In genomic region chr12:45187149-45187548, GRCm38 (mm10) we compare ENCODE assay signal across 9 mouse cellular contexts.
A peak's percentile ranks its signal among the peaks of the same experiment; 100 is the strongest.
DNase-seq lines count a peak whose midpoint lies in the region; ATAC-seq and TF ChIP-seq lines count a peak whose summit lies in the region.
"Had no signal": no experiment of that assay in that cellular context is flagged by ENCODE, and none has a peak within 500 bp of the region (broad histone marks: within the 10 kb centered on the region; RNA-seq: fewer than 3 reads in every experiment).

No protein-coding gene starts in this region.

- no peak overlapping the region for H3K27ac ChIP-seq in hindbrain, postnatal 0 days
- no peak overlapping the region for H3K27ac ChIP-seq in midbrain, embryonic 14.5 days (replicated peaks; ENCODE audit: low read depth, low read length)

- DNase-seq in CD4-positive, CD25-positive, alpha-beta regulatory T cell, adult 2 months (ENCODE audit: low read depth, low spot score): peak; percentile 8
- peak; percentile 7 for DNase-seq in left cerebral cortex, adult 11 months (ENCODE audit: low spot score)
- no peak for DNase-seq in left cerebral cortex, adult 8-10 months (ENCODE audit: low spot score in 2 of 2)
- peak; percentile 16 for DNase-seq in c-Kit-positive CD71-positive TER-119-positive erythroid progenitor cells, embryonic 14.5 days (ENCODE audit: low spot score)
- peak; percentile 91 for DNase-seq in hindbrain, postnatal 0 days (ENCODE audit: low spot score)
- DNase-seq in midbrain, embryonic 14.5 days: peak; percentile 91
- DNase-seq in ovary, adult 18-20 months (ENCODE audit: low spot score): no peak

- no peaks in the 10 kb centered on the region for H3K36me3 ChIP-seq in hindbrain, postnatal 0 days (ENCODE audit: insufficient read depth, low read length)
- H3K36me3 ChIP-seq in midbrain, embryonic 14.5 days (ENCODE audit: control insufficient read depth, insufficient read depth, low read length): no peaks in the 10 kb centered on the region

- no peak for ATAC-seq in CD4-positive, CD25-positive, alpha-beta regulatory T cell, adult 4 months
- peak; percentile 56; the same call in 1 of the 2 replicates for ATAC-seq in hindbrain, postnatal 0 days
- ATAC-seq in midbrain, embryonic 14.5 days (ENCODE audit: low FRiP score, low TSS enrichment): no peak

- peak; percentile 85 for TF ChIP-seq CTCF in hindbrain, postnatal 0 days (IDR thresholded peaks at IDR 0.05; ENCODE audit: low read depth)

- WGBS in hindbrain, postnatal 0 days: 13% methylated on average over 6 of the region's 6 CpGs
- WGBS in midbrain, embryonic 14.5 days: 15% methylated on average over 6 of the region's 6 CpGs

- H3K9ac ChIP-seq in hindbrain, postnatal 0 days (replicated peaks; ENCODE audit: low read length): no peak overlapping the region
- H3K9ac ChIP-seq in midbrain, embryonic 14.5 days (replicated peaks; ENCODE audit: low read length): no peak overlapping the region

- H3K27me3 ChIP-seq in hindbrain, postnatal 0 days (ENCODE audit: insufficient read depth, low read length): no peaks in the 10 kb centered on the region
- no peaks in the 10 kb centered on the region for H3K27me3 ChIP-seq in midbrain, embryonic 14.5 days (ENCODE audit: control insufficient read depth, insufficient read depth, low read length)

- H3K4me1 ChIP-seq in hindbrain, postnatal 0 days (ENCODE audit: insufficient read depth, low read length): no peaks in the 10 kb centered on the region
- no peaks in the 10 kb centered on the region for H3K4me1 ChIP-seq in midbrain, embryonic 14.5 days (ENCODE audit: control insufficient read depth, insufficient read depth, low read length)

- H3K4me3 ChIP-seq in hindbrain, postnatal 0 days (ENCODE audit: low read length): no peak overlapping the region
- H3K4me3 ChIP-seq in midbrain, embryonic 14.5 days (replicated peaks; ENCODE audit: low read depth, low read length): no peak overlapping the region
- H3K4me3 ChIP-seq: myocyte had no signal

- no peaks in the 10 kb centered on the region for H3K9me3 ChIP-seq in hindbrain, postnatal 0 days (ENCODE audit: low read length)
- no peaks in the 10 kb centered on the region for H3K9me3 ChIP-seq in midbrain, embryonic 14.5 days (ENCODE audit: control insufficient read depth, low read length)

- no peak overlapping the region for H3K4me2 ChIP-seq in hindbrain, postnatal 0 days (ENCODE audit: low read depth, low read length)
- H3K4me2 ChIP-seq in midbrain, embryonic 14.5 days (ENCODE audit: low read length): no peak overlapping the region

Comparison
In these comparisons a context has a peak if more than half of its experiments do, and no peak if none do; other contexts are left out.
1. DNase-seq: peak in CD4-positive, CD25-positive, alpha-beta regulatory T cell, adult 2 months (single experiment), left cerebral cortex, adult 11 months (single experiment), c-Kit-positive CD71-positive TER-119-positive erythroid progenitor cells, embryonic 14.5 days (single experiment), hindbrain, postnatal 0 days (single experiment) and midbrain, embryonic 14.5 days (single experiment); none in left cerebral cortex, adult 8-10 months (0 of 2) and ovary, adult 18-20 months (single experiment).